Mouse (Mus musculus): ENCODE measurements around the gene Med13l.

Med13l gene

DNA sequence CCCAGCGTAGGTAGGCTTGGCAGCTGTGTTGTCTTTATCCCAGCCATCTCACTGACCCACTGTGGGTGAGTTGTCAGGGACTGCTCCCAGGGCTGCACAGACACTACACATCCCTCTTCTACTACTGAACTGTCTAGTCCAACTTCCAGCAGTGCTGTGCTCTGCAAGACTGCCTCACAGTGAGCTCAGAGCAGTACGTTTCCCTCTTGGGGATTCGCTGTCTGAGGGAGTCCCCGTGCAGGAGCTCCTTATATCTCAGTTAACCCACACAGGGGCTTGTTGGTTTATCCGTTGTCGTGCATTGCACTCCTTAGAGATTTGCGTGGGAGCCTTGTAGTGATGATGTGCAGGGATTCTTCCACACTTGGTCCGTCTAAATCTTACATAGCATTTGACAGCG, 144.5 kb downstream of the Med13l start:
- in situ Hi-C loops (cut with MboI; ENCODE audit: low pct_unique_long_range_greater_than_20kb in 1 of 2, low sequenced_read_pairs in 2 of 2, unreplicated experiment in 1 of 2), result no loop called here

- in situ Hi-C loops (cut with MboI; ENCODE audit: low pct_unique_long_range_greater_than_20kb in 1 of 2, low sequenced_read_pairs in 2 of 2, unreplicated experiment in 1 of 2), result no loop called here
These were observed 145.5 kb downstream of the Med13l start for GRCm38 (mm10) chr5:118706009-118706408.

DNA sequence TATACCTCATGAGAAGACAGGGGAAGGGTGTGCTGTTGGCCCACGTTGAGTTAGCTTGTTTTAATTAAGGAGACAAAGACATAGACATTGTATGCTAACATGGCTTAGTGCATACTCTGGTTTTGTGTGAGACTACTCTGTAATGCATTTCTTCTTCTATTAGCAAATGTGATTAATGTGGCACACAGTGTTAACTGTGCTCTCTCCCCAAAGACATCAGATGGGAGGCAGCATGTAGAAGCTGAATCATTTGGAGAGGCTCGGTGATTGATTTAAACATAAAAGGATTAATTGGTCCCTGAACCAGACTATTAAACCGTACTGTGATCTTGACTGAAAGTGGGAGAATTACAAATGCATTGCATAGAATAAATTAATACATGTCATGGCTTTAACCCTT, 145.9 kb downstream of the Med13l start:
- in situ Hi-C loops (cut with MboI; ENCODE audit: low pct_unique_long_range_greater_than_20kb in 1 of 2, low sequenced_read_pairs in 2 of 2, unreplicated experiment in 1 of 2), result no loop called here

DNA sequence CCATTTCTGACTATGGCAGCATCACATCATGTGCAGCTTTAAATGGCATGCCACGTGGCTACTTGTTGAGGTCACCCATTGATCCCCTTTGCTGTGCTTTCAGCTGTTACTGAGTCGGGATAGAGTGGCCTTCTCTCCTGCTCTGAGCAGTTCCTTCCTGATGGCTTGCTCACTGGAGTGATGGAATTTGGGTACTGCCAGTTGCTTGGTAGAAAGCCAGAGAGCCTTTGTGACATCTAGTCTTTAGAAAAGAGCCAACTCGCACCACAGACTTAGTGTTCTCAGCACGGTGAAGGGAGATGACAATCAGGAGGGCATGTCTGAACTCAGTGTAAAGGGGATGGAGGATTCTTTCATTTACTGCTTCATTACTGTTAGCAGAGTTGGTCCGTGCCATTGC, 147.0 kb downstream of the Med13l start:
- in situ Hi-C loops (cut with MboI; ENCODE audit: low pct_unique_long_range_greater_than_20kb in 1 of 2, low sequenced_read_pairs in 2 of 2, unreplicated experiment in 1 of 2), result no loop called here

DNA sequence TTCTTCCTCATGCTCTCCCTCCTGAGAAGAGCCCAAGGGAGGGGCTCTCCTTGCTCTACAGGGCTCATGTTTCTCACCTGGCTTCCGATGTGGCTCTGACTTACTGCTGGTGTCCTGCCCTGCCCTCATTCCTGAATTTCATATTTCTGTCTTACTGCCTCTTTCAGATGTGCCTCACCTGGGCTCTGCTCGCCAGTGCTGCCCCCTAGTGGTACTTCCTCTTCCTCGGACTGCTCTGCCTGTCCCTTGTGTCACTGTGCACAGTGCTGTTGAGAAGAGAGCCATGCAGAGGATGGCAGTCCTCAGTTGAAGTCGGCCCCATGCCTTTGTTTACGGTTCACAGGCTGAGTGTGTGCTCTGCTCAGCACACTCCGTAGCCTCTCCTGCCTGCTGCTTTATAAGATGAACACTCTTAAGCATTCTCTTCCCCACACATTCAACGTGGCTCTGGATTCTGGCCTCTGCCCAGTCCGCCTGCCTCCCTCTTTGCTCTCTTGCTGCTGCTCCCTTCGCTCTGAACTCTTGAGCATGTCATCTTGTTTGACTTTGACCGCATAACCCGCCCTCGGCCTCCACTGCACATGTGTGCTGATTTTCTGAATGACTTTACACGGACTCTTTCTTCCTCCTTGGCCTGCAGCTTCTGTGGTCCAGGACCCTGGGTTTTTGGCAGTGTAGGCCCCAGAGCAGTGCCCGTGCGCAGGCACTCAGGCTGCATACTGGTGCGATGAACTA, 147.9 kb downstream of the Med13l start:
- in situ Hi-C loops (cut with MboI; ENCODE audit: low pct_unique_long_range_greater_than_20kb in 1 of 2, low sequenced_read_pairs in 2 of 2, unreplicated experiment in 1 of 2), result no loop called here

DNA sequence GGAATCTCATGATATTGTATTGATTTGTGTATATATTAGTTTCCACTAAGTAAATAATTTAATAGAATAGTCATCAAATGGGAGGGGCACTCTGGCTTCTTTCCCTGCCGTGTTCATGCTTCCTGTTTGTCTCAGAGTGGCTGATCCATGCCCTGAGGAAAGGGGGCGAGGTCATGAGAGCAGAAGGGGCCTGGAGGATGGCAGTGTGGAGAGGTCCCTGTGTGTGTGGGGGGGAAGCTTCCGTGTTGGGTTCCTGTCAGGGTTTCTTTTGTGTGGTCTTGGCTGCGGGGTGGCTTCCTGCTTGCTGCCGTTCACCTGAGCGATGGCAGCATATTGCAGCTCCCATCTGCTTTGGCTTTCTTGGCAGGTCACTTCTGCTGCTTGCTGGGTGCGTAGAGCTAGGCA, 149.4 kb downstream of the Med13l start:
- in situ Hi-C loops (cut with MboI; ENCODE audit: low pct_unique_long_range_greater_than_20kb in 1 of 2, low sequenced_read_pairs in 2 of 2, unreplicated experiment in 1 of 2), result no loop called here

- in situ Hi-C loops (cut with MboI; ENCODE audit: low pct_unique_long_range_greater_than_20kb in 1 of 2, low sequenced_read_pairs in 2 of 2, unreplicated experiment in 1 of 2), result no loop called here
These were observed 155.0 kb downstream of the Med13l start for GRCm38 (mm10) chr5:118715518-118715917.

- in situ Hi-C loops (cut with MboI; ENCODE audit: low pct_unique_long_range_greater_than_20kb in 1 of 2, low sequenced_read_pairs in 2 of 2, unreplicated experiment in 1 of 2), result no loop called here
These were observed 156.1 kb downstream of the Med13l start for GRCm38 (mm10) chr5:118716295-118717271.

- in situ Hi-C loops (cut with MboI; ENCODE audit: low pct_unique_long_range_greater_than_20kb in 1 of 2, low sequenced_read_pairs in 2 of 2, unreplicated experiment in 1 of 2), result no loop called here
These were observed 157.0 kb downstream of the Med13l start for GRCm38 (mm10) chr5:118717456-118717855.

DNA sequence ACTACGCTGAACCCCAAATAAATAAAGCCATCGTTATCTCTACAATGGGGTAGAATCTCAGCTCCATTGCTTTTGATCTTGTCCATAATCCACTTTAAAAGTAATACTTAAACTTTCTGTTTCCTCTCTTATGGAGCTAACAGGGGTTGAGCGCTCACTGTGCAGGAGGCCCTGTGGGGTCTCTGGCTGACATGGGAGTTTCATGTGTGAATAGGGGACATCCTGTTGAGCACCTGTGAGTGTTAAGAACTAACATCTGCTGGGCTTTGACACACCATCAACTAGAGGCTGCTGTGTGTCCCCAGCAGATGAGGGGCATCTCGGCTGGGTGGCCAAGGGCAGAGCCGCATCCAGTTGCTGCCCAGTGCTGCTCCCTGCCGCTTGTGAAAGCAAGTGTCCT, 157.6 kb downstream of the Med13l start:
- in situ Hi-C loops (cut with MboI; ENCODE audit: low pct_unique_long_range_greater_than_20kb in 1 of 2, low sequenced_read_pairs in 2 of 2, unreplicated experiment in 1 of 2), result no loop called here

DNA sequence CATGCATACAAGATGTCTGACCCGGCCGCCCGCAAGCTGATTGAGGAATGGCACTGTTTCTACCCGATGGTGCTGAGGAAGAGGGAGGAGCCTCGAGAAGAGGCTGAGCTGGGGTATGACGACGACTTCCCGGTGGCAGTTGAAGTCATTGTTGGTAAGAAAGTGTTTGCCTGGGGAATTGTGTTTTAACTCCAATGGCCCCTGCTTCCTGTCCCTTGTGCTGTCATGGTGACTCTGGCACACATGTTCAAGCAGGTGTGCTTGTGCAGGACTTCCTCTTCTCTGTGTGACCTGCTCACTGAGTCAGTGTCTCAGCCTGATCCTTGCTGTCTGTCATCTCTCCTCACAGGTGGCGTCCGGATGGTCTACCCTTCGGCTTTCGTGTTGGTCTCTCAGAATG, 160.9 kb downstream of the Med13l start:
- in situ Hi-C loops (cut with MboI; ENCODE audit: low pct_unique_long_range_greater_than_20kb in 1 of 2, low sequenced_read_pairs in 2 of 2, unreplicated experiment in 1 of 2), result no loop called here

DNA sequence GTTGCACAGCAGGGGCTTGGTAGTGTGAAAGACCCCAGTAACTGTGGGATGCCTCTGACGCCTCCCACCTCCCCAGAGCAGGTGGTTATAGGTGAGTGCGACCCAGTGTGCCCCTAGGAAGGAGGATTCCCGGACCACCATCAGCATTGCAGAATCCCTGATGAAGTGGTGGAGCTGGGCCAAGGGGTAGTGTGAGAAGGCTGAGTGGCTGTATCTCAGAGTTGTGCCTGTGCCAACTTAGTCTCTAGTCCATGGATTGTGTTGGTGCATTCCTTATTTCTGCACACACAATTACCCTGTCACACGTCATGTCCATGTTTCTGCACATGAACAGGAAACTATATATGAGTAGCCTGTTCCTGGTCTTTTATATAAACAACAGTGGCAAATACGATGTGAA, 161.4 kb downstream of the Med13l start:
- in situ Hi-C loops (cut with MboI; ENCODE audit: low pct_unique_long_range_greater_than_20kb in 1 of 2, low sequenced_read_pairs in 2 of 2, unreplicated experiment in 1 of 2), result no loop called here

DNA sequence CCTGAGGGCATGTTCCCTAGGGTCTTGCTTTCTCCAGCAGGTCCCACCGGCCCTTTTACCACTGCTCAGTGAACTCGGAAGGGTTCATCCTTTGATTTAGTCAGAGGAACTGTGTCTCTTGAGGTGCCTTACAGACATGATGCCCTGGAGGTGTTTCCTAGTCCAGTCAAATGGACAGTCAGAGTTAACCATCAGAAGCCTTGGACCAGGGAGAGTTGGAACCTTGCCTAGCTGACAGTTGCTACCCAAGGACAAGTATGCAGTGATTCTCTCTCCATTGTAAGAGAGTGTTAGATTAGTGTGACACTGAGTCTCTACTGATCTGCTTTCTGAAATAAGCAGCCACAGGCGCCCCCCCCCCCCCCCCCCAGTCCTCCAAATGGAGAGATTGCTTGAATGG, 162.0 kb downstream of the Med13l start:
- in situ Hi-C loops (cut with MboI; ENCODE audit: low pct_unique_long_range_greater_than_20kb in 1 of 2, low sequenced_read_pairs in 2 of 2, unreplicated experiment in 1 of 2), result no loop called here

GRCm38 (mm10) chr5:118725425-118725824, 164.9 kb downstream of the Med13l start:
- in situ Hi-C loops (cut with MboI; ENCODE audit: low pct_unique_long_range_greater_than_20kb in 1 of 2, low sequenced_read_pairs in 2 of 2, unreplicated experiment in 1 of 2), result no loop called here

- in situ Hi-C loops (cut with MboI; ENCODE audit: low pct_unique_long_range_greater_than_20kb in 1 of 2, low sequenced_read_pairs in 2 of 2, unreplicated experiment in 1 of 2), result no loop called here
These were observed 165.5 kb downstream of the Med13l start for GRCm38 (mm10) chr5:118725886-118726505.

- in situ Hi-C loops (cut with MboI; ENCODE audit: low pct_unique_long_range_greater_than_20kb in 1 of 2, low sequenced_read_pairs in 2 of 2, unreplicated experiment in 1 of 2), result no loop called here
These were observed 166.9 kb downstream of the Med13l start for GRCm38 (mm10) chr5:118727336-118727735.

GRCm38 (mm10) chr5:118732221-118732620, 171.7 kb downstream of the Med13l start:
- in situ Hi-C loops (cut with MboI; ENCODE audit: low pct_unique_long_range_greater_than_20kb in 1 of 2, low sequenced_read_pairs in 2 of 2, unreplicated experiment in 1 of 2), result no loop called here

- in situ Hi-C loops (cut with MboI; ENCODE audit: low pct_unique_long_range_greater_than_20kb in 1 of 2, low sequenced_read_pairs in 2 of 2, unreplicated experiment in 1 of 2), result no loop called here
These were observed 172.2 kb downstream of the Med13l start for GRCm38 (mm10) chr5:118732651-118733050.

- in situ Hi-C loops (cut with MboI; ENCODE audit: low pct_unique_long_range_greater_than_20kb in 1 of 2, low sequenced_read_pairs in 2 of 2, unreplicated experiment in 1 of 2), result no loop called here
These were observed 173.1 kb downstream of the Med13l start for GRCm38 (mm10) chr5:118733566-118733965.
